Mouse (Mus musculus): ENCODE data around the gene Jag2. TPM values are rescaled to one million over a fixed set of nuclear protein-coding genes. Genes with fewer than 3 reads are reported as not detected.

Jag2 gene
- total RNA-seq (2021), result 1 to 10 TPM; 4.7 to 9.0 TPM
- long read RNA-seq, experiment 1, partial matches to known transcripts, result 1 of 4 reads
- long read RNA-seq, experiment 1, other reads (novel, unspliced or antisense), result 3 of 4 reads
- long read RNA-seq, experiment 2, partial matches to known transcripts, result 6 of 9 reads
- long read RNA-seq, experiment 2, other reads (novel, unspliced or antisense), result 3 of 9 reads

GRCm38 (mm10) chr12:112929562-112930352 lies at the start of gene Jag2:
Jag2 (minus strand) TSS chr12:112929776.
- peak in 1 of 2 experiments; percentile 45 for DNase-seq (ENCODE audit: low spot score in 2 of 2)

GRCm38 (mm10) chr12:112977156-112977555 lies 47.6 kb upstream of the Jag2 start:
- DNase-seq (ENCODE audit: low spot score in 2 of 2), result no peak

DNA sequence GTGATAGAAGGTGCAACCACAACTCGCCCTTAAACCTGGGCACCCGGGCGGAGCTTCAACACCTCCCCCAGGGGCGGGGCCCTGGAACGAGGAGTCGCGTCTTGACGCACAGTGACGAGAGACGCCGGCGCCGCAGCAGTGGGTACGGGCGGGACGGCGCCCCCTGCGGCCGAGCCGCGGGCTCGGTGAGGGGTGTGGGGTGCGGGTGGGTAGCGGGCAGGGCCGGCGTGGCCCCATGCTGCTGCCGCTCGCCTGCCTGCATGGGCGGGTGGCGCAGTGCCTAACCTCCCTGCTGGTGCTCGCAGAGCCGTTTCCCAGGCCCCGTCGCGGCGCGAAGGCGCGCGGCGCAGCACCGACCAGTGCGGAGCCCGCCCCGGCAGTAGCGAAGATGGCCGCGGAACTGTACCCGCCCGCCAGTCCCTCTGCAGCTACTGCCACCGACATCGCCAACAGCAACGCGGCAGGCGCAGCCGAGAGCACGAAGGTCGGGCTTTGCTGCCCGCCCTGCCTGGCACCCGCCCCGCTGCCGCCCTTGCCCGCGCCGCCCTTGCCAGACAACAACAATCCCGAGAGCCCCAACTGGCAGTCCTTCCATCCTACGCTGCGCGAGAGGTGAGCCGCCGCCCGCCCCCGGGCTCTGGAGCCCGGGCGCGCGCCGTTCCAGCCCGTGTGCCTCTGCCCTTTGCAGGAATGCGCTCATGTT lies 46.9 kb upstream of the Jag2 start, which contains the start of gene Btbd6:
Gene Btbd6 (plus strand): TSS at position 112 of the 703 bp plus-strand sequence.
- peak; percentile 84 to 86 for DNase-seq (ENCODE audit: low spot score in 2 of 2)

DNA sequence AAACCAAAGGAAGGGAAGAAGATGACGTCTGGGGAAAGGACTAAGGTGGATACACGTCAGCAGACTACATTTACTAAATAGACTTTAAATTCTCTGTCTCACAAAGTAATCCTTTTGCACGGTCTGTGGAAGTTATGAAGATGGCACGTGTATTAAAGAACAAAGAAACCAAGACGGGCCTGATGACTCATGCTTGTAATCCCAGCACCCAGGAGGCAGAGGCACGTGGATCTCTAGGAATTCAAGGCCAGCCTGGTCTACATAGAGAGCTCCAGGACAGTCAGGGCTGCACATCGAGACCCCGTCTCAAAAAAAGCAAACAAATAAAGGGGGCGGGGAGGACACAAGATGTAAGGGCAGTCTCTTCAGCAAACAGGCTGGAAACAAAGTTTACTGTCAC lies 45.2 kb upstream of the Jag2 start:
- no peak for DNase-seq (ENCODE audit: low spot score in 2 of 2)

DNA sequence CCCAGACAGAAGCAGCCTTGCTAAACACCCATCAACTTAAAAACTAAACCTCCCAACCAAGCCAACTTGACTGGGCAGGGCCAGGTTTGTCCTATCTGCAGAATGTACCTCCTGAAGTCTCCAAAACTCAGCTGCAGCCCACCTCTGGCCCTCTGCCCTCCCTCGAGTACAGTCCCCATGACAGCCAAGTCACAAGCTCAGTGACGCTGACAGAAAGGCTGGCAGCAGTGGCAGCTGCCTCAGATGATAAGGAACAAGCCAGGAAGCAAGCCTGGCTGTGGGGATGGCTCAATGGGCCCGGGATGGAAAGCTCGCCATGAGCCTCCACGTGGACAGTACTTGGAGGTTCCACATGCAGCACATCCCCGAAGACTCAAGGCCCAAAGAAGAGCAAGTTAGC lies 40.0 kb upstream of the Jag2 start:
- no peak for DNase-seq (ENCODE audit: low spot score in 2 of 2)

- no peak for DNase-seq (ENCODE audit: low spot score in 2 of 2)
Observed at GRCm38 (mm10) chr12:112968943-112969342, 39.4 kb upstream of the Jag2 start.

GRCm38 (mm10) chr12:112965783-112966182 lies 36.2 kb upstream of the Jag2 start:
- no peak for DNase-seq (ENCODE audit: low spot score in 2 of 2)

- no peak for DNase-seq (ENCODE audit: low spot score in 2 of 2)
Observed at GRCm38 (mm10) chr12:112961872-112962271, 32.3 kb upstream of the Jag2 start.

DNA sequence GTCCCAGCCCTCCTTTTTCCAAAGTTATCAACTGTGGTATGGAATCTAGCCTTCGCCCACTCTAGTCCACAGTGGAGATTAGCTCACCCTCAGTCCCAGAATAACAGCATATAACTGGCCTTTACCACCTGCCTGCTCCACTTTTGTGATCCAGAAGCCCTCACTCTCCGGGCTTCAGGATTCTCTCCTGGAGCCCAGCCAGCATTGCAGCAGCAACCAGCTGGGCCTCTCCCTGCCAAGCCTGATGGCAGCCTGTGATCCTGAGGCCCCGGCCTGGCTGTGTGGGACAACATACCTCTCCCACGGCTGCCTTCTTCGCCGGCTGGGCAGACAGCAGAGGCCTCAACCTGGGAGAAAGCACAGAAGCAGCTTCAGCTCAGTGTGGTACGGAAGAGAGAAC lies 31.9 kb upstream of the Jag2 start:
- no peak for DNase-seq (ENCODE audit: low spot score in 2 of 2)

GRCm38 (mm10) chr12:112959421-112959820 lies 29.8 kb upstream of the Jag2 start:
- no peak for DNase-seq (ENCODE audit: low spot score in 2 of 2)

GRCm38 (mm10) chr12:112958303-112958702 lies 28.7 kb upstream of the Jag2 start:
- DNase-seq (ENCODE audit: low spot score in 2 of 2), result peak; percentile 50 to 55

DNA sequence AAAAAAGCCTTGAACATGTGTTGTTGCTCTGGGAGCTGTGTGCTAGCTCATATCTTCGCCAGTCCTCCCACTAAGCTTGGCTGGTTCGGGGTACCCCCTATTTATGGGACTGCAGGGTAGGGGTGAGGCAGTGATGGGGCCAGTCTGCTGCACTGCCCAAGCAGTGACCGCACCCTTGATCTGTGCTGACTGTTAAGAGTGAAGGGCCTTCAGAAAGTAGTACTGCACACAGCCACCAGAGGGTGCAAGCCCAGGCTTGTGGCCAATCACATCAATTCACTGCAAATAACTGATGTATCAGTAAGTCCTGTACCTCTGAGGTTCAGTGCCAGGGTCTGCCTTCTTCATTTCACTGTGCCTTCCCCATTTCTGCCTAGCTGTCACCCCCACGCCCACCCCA lies 26.2 kb upstream of the Jag2 start:
- peak; percentile 74 to 78 for DNase-seq (ENCODE audit: low spot score in 2 of 2)

- DNase-seq (ENCODE audit: low spot score in 2 of 2), result no peak
Observed at GRCm38 (mm10) chr12:112952926-112953565, 23.5 kb upstream of the Jag2 start.

DNA sequence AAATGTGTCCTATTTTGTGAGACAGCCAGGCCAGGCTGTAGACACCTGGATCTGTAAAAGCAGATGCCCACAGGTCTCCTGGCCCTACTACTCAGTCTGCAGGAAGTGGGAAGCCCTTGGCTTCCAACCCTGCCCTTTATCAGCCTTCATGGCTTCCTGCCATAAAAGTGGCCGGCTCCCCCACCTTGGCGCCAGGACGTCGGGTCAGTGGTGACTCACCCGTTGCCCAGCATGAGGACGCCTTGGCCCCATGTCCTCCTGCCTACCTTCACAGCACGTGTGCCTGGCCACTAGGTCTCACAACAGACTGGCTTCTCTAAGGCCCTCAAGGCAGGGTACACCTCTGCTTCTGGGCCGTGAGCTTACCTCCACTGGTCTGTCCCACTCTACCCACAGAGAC lies 22.9 kb upstream of the Jag2 start:
- peak; percentile 68 to 73 for DNase-seq (ENCODE audit: low spot score in 2 of 2)

GRCm38 (mm10) chr12:112951150-112951842 lies 21.7 kb upstream of the Jag2 start:
- DNase-seq (ENCODE audit: low spot score in 2 of 2), result no peak

GRCm38 (mm10) chr12:112950761-112951129 lies 21.2 kb upstream of the Jag2 start:
- no peak for DNase-seq (ENCODE audit: low spot score in 2 of 2)

DNA sequence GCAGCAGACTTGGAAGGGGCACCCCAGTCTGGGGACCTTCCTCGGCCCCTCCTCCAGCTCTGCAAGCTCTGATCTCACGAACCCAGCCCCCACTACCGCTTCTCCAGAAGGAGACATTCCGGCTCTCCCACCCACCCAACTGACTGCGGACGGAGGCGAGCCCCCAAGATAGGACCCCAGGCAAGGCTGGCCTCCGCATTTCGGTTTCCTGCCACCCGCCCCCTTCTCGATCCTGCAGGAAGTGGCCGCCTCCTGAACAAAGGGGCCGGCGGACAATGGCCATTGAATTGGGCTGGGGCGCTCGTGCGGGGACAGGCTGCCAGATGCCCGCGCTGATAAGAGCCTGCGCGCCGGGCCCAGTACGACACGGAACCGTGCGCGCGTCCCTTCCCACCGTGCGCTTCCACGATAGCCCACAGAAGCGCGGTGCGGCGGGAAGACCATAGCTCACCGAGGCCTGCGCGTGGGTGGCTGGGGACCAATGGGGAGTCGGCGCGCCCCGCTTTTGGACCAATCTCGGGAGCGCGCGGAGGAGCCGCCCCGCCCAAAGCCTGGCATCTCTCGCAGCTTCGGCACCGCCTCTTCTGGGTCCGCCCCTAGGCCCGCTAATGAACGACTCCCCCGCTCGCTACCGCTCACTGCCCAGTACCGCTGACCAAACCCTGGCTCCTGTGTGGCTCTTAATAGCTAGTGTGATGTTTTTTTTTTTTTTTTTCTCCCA lies 20.6 kb upstream of the Jag2 start:
- peak; percentile 87 to 89 for DNase-seq (ENCODE audit: low spot score in 2 of 2)

- DNase-seq (ENCODE audit: low spot score in 2 of 2), result no peak
Observed at GRCm38 (mm10) chr12:112947307-112947706, 17.7 kb upstream of the Jag2 start.

DNA sequence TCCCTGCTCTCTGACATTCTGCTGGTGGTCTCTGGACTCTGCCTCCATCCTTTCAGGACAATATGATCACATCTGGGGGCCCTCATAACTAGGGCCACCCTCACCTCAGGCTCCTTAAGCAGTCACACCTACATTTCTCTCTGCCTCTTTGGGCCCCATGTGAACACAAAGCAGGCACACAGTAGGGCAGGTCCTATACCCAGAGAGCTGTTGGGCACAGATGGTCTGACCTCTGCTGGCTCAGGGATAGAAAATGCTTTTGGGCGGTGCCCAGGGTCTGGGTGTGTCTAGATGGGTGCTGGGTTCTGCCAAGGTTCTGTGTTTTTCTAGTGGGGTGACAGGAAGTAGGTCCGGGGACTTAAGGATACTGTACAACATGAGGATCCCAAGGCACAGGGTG lies 14.1 kb upstream of the Jag2 start:
- DNase-seq (ENCODE audit: low spot score in 2 of 2), result no peak

All from adrenal gland, adult 18-20 months (tissue).